Mouse (Mus musculus) intestine, postnatal 0 days (tissue): Measurements from ENCODE around the gene Gpx7. TPM values are rescaled to one million over a fixed set of nuclear protein-coding genes. Genes with fewer than 3 reads are reported as not detected.

ENCODE experiments used
- ATAC-seq: fragments of 200-750 bp; cut with Nextera tagmentation; 2 replicates; pipeline ENCODE4 v1.8.0; 2017; ENCODE audit warnings: mild to moderate bottlenecking, moderate TSS enrichment, moderate library complexity
- H3K27ac ChIP-seq: fragments of 300-500 bp; sonication (generic); 2 replicates; pipeline ENCODE4 v1.5.1; 2014; ENCODE audit warnings: mild to moderate bottlenecking, low read depth, low read length, moderate library complexity
- H3K27me3 ChIP-seq: fragments of 300-500 bp; sonication (generic); replicated peaks from 2 replicates; pipeline ENCODE4 v1.6.1; 2014; ENCODE audit warnings: low read length, mixed read lengths; ENCODE audit not compliant: control insufficient read depth, insufficient read depth
- H3K36me3 ChIP-seq: fragments of 300-500 bp; sonication (generic); 2 replicates; pipeline ENCODE4 v1.6.1; 2014; ENCODE audit warnings: mild to moderate bottlenecking, moderate library complexity; ENCODE audit not compliant: control insufficient read depth, insufficient read depth
- H3K4me1 ChIP-seq: fragments of 300-500 bp; sonication (generic); replicated peaks from 2 replicates; pipeline ENCODE4 v1.6.1; 2014; ENCODE audit warnings: antibody characterized with exemption, low read length, mixed read lengths; ENCODE audit not compliant: control insufficient read depth, insufficient read depth
- H3K4me2 ChIP-seq: fragments of 300-500 bp; sonication (generic); replicated peaks from 2 replicates; pipeline ENCODE4 v1.6.1; 2014; ENCODE audit warnings: low read depth, mild to moderate bottlenecking, moderate library complexity
- H3K4me3 ChIP-seq: fragments of 300-500 bp; sonication (generic); 2 replicates; pipeline ENCODE4 v1.5.1; 2014; ENCODE audit warnings: low read depth, low read length
- H3K9ac ChIP-seq: fragments of 300-500 bp; sonication (generic); 2 replicates; pipeline ENCODE4 v1.6.1; 2014; ENCODE audit warnings: mild to moderate bottlenecking, low read depth, low read length
- H3K9me3 ChIP-seq: fragments of 300-500 bp; sonication (generic); 2 replicates; pipeline ENCODE4 v1.6.1; 2016; ENCODE audit warnings: mixed run types; ENCODE audit not compliant: control insufficient read depth
- CTCF ChIP-seq: sonication (generic); IDR thresholded peaks from 2 replicates; pipeline ENCODE4 v1.5.1; 2016; ENCODE audit warnings: low read depth, mild to moderate bottlenecking, control low read depth, antibody characterized with exemption, moderate library complexity
- WGBS: fragments of 180-500 bp; shearing (Covaris S2); extraction: QIAGEN DNeasy Blood & Tissue Kit; methylation state at CpG from one replicate; pipeline ENCODE4 v1.1.7; 2014; 5-methylcytosine and 5-hydroxymethylcytosine counted together
- polyA plus RNA-seq: library from polyadenylated mRNA; unstranded; fragments of >200 nt; fragmentation: Nextera tagmentation; extraction: Ambion mirVana; gene quantifications from 2 replicates; pipeline ENCODE4 v1.2.1, GENCODE M21; 2015

Gpx7 gene
- polyA plus RNA-seq, 1 experiment from 2014 or later, result 22.9 TPM

DNA sequence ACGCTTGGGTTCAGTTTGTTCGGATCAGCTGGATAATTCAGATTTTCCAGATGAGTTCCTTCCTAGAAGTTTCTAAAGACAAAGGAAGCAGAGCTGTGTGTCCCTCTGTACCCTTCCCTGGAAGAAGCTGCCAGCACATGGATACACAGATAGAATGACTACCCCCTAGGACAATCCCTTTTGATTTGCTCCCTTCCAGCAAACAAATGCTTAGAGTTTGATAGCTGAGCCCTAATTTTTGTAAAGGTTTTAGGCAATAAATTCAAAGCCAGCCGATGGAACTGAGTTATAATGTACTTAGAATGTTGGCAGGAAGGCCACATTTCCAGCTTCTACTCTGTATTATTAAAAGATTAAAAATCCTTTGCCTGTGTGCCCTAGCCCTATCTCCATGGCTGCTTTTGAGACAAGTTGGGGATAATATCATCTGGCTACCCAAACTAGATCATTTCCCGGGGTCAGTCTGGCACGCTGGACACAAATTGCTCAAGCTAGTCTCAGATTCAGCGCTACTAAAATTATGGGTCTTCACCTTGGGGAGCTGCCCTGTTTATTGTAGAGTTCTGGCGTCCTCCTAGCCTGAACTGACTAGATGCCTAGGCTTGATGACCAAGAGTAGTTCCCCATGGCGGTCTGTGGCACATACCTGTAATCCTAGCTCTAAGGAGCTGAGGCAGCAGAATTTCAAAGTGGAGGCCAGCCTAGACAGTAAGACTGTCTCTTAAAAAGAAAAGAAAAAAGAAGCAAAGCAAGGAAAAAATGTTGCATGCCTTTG is 2.7 kb downstream of the Gpx7 start:
- no peak for TF ChIP-seq CTCF
- peaks cover 5% of the 10 kb centered on the region; the same call in 1 of the 2 replicates for H3K36me3 ChIP-seq
- ATAC-seq, result no peak
- H3K27ac ChIP-seq, result no peak overlapping the region
- 91% methylated on average over 8 of the region's 8 CpGs for WGBS
- H3K27me3 ChIP-seq, result no peaks in the 10 kb centered on the region
- no peak overlapping the region for H3K4me2 ChIP-seq
- H3K9ac ChIP-seq, result no peak overlapping the region
- no peak overlapping the region for H3K4me3 ChIP-seq
- H3K9me3 ChIP-seq, result no peaks in the 10 kb centered on the region
- 0 out of 2 replicates have a peak, but pooled peaks cover 2% of the 10 kb centered on the region for H3K4me1 ChIP-seq

DNA sequence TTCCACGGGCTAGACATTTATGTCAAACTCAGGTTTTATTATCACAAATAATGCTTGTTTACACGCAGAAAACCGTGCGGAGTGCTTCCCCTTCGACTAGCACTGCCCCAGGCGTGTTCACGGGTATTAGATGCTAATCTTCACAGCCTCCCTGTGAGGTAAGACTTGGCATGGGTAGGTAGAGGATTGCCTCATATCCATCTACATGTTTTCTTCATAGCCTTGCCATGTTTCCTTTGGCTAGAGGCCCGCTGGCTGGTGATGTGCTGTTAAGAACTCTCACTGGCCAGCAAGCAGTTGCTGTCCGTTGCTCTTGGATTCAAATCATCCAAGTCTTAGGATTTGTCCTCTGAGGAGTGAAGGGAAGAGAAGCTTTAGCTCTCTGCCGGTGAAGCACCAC is 6.4 kb downstream of the Gpx7 start:
- no peak for TF ChIP-seq CTCF
- no peak overlapping the region for H3K27ac ChIP-seq
- H3K27me3 ChIP-seq, result no peaks in the 10 kb centered on the region
- H3K4me2 ChIP-seq, result no peak overlapping the region
- no peak overlapping the region for H3K9ac ChIP-seq
- 87% methylated on average over 10 of the region's 10 CpGs for WGBS
- no peak for ATAC-seq
- H3K4me1 ChIP-seq, result 0 out of 2 replicates have a peak, but pooled peaks cover 2% of the 10 kb centered on the region
- no peaks in the 10 kb centered on the region for H3K9me3 ChIP-seq
- H3K4me3 ChIP-seq, result no peak overlapping the region
- peaks cover 5% of the 10 kb centered on the region; the same call in 1 of the 2 replicates for H3K36me3 ChIP-seq

DNA sequence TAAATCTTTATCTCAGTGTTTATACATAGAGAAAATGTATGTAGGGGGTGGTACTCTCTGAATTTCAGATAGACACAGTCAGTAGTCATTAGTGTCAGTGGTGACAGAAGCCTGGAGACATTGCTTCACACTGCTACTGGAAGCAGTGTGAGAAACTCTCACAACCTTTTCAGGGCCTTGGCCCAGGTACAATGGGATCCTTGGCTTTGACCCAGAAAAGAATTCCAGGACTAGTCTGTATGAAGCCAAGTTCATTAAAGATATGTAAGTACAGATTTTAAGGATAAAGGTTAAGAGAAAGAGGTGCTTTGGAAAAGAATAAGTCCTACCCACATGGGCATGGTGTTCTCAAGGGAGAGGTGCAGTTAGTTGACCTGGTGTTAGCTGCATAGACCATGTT is 12.5 kb downstream of the Gpx7 start:
- Histone ChIP-seq H3K4me1 (peaks cover 6% of the 10 kb centered on the region; the same call in 1 of the 2 replicates), H3K4me3 (no peak overlapping the region), H3K9ac (no peak overlapping the region), H3K9me3 (0 out of 2 replicates have a peak, but pooled peaks cover 5% of the 10 kb centered on the region), H3K27me3 (no peaks in the 10 kb centered on the region), H3K4me2 (no peak overlapping the region), H3K36me3 (no peaks in the 10 kb centered on the region), H3K27ac (no peak overlapping the region)
- TF ChIP-seq CTCF, result no peak
- no peak for ATAC-seq

DNA sequence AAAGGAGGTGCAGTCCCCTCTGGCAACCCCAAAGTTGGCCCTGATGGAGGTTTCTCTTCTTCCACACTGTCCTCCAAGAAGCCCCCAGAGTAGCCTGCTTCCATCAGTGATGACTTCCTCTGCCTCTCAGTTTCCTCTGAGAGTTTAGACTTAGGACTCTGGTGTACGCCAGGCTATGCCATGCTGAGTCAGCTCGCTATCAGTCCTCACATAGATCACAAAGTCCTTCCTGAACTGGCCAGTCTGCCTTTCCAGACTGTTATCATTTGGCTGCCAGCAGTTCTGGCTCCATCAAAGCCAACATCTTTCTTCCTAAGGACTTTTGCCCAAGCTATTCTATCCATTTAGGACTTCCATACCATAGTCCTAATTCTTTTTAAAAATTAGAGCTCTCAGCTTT is 14.2 kb downstream of the Gpx7 start:
- ATAC-seq, result peak; percentile 62
- Histone ChIP-seq H3K9ac (no peak overlapping the region), H3K4me3 (no peak overlapping the region), H3K36me3 (no peaks in the 10 kb centered on the region), H3K4me2 (0 out of 2 replicates have a peak overlapping the region, but pooled peaks have one; percentile 9), H3K4me1 (peaks cover 6% of the 10 kb centered on the region; the same call in 1 of the 2 replicates), H3K27me3 (no peaks in the 10 kb centered on the region), H3K27ac (no peak overlapping the region), H3K9me3 (0 out of 2 replicates have a peak, but pooled peaks cover 5% of the 10 kb centered on the region)
- 39% methylated on average over 2 of the region's 2 CpGs for WGBS
- TF ChIP-seq CTCF, result no peak

DNA sequence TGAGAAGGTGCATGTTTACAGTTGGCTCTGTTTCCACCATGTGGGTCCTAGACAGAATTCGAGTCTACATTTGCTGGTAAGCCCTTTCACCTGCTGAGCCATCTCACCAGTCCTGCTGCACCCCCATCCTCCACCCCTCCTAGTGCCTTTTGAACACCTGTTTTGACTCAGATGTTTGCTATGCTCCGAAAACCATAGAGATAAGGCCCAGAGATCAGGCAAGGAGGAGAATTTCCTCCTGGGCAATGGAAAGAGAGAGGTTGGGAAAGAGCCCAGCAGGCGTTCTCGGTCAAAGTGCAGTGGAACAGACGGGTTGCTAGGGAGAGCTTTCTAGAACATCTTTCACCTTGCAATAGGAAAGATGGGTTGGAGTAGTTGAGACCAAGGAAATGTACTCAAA is 15.6 kb downstream of the Gpx7 start:
- H3K4me3 ChIP-seq, result no peak overlapping the region
- H3K27me3 ChIP-seq, result no peaks in the 10 kb centered on the region
- H3K9ac ChIP-seq, result no peak overlapping the region
- 0 out of 2 replicates have a peak, but pooled peaks cover 5% of the 10 kb centered on the region for H3K9me3 ChIP-seq
- peaks cover 6% of the 10 kb centered on the region; the same call in 1 of the 2 replicates for H3K4me1 ChIP-seq
- peak overlapping the region; percentile 43 for H3K4me2 ChIP-seq
- WGBS, result 35% methylated on average over 5 of the region's 5 CpGs
- peak overlapping the region; percentile 23; the same call in 1 of the 2 replicates for H3K27ac ChIP-seq
- ATAC-seq, result peak; percentile 82
- no peaks in the 10 kb centered on the region for H3K36me3 ChIP-seq
- no peak for TF ChIP-seq CTCF

DNA sequence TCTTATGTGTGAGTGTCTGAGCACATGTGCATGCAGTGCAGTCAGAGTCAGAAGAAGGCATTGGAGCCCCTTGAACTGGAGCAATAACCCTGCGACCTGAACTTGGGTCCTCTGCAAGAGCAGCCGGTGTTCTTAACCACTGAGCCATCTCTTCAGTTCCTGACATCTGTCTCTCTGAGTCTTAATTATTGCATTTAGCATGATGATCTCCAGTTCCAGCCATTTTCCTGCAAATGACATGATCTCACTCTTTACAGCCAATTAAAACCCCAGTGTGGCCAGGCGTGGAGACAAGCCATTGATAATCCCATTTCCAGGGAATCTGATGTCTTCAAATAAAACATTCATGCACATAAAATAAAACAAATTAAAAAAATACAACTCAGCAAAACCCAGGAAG is 18.0 kb downstream of the Gpx7 start:
- Histone ChIP-seq H3K9ac (no peak overlapping the region), H3K4me3 (no peak overlapping the region), H3K4me2 (no peak overlapping the region), H3K9me3 (no peaks in the 10 kb centered on the region), H3K36me3 (no peaks in the 10 kb centered on the region), H3K4me1 (peaks cover 6% of the 10 kb centered on the region; the same call in 1 of the 2 replicates), H3K27me3 (peaks cover 10% of the 10 kb centered on the region), H3K27ac (no peak overlapping the region)
- WGBS, result 88% methylated on average over 3 of the region's 3 CpGs
- no peak for TF ChIP-seq CTCF
- no peak for ATAC-seq
